Mouse (Mus musculus): Measurements from ENCODE around the gene Pramef12. TPM values are rescaled to one million over a fixed set of nuclear protein-coding genes. Genes with fewer than 3 reads are reported as not detected.

The Pramef12 gene
- polyA plus RNA-seq (2014; fragmentation: Illumina TruSeq; extraction: RNeasy Lipid Tissue Mini Kit (QIAGEN cat#74804); ENCODE audit: insufficient read depth, low read depth, low replicate concordance), result 0.21 TPM

GRCm38 (mm10) chr4:144408290-144408689 is at the start of gene Pramef12:
TSS of gene Pramef12 (minus strand) at chr4:144408464.

DNA sequence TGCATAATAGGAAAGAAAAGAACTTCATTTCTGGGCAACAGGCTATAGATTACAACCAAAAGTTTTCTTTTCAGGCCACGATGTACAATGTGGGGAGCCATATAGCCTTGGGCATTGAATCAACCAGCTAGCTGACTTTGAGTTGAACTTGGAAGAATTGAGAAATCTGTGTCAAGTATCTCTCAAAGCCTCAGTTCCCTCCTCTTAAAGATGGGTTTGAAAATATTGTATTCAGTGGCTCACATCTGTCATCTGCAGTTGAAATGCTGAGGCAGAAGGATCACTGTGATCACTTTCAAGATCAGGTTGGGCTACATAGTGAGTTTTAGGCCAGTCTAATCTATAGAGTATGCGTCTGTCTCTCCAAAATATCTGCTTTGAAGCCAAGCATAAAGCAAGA is 45.0 kb upstream of the Pramef12 start, which contains the start of gene Gm9944:
TSS of gene Gm9944 (minus strand) at position 101 of the 400 bp plus-strand sequence.

GRCm38 (mm10) chr4:144438672-144439071 is 30.4 kb upstream of the Pramef12 start, which contains the start of gene 1700012P22Rik:
TSS of gene 1700012P22Rik (minus strand) at chr4:144438772.

GRCm38 (mm10) chr4:144377911-144378310 is 30.4 kb downstream of the Pramef12 start, which contains the start of gene Pramef20:
TSS of gene Pramef20 (minus strand) at chr4:144377933.

DNA sequence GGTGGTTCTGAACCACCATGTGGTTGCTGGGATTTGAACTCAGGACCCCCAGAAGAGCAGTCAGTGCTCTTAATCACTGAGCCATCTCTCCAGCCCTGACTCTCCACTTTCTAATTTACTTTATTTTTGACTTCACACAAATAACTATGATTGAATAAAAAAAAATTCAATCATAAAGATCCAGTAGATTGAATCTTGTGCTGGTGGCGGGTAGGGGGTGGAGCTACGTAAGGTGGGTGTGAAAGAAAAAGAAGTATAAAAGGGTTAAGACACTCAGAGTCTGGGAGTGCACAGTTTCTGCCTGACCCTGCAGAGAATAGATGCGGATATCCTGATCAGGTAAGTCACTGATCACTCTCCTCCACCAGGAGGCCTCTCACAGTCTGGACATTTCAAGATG is 50.6 kb downstream of the Pramef12 start, which contains the start of gene Gm13119:
TSS of gene Gm13119 (plus strand) at position 301 of the 400 bp plus-strand sequence.

Other genes with a start within 250 kb of the Pramef12 start
- gene Oog3, start 245.8 kb downstream of the Pramef12 start, polyA plus RNA-seq (2014; fragmentation: Illumina TruSeq; extraction: RNeasy Lipid Tissue Mini Kit (QIAGEN cat#74804); ENCODE audit: insufficient read depth, low read depth, low replicate concordance), result not detected
- not detected for gene Oog2, start 217.7 kb downstream of the Pramef12 start, polyA plus RNA-seq (2014; fragmentation: Illumina TruSeq; extraction: RNeasy Lipid Tissue Mini Kit (QIAGEN cat#74804); ENCODE audit: insufficient read depth, low read depth, low replicate concordance)
- not detected for gene C87977, start 195.1 kb downstream of the Pramef12 start, polyA plus RNA-seq (2014; fragmentation: Illumina TruSeq; extraction: RNeasy Lipid Tissue Mini Kit (QIAGEN cat#74804); ENCODE audit: insufficient read depth, low read depth, low replicate concordance)
- not detected for gene Pramel5, start 128.0 kb downstream of the Pramef12 start, polyA plus RNA-seq (2014; fragmentation: Illumina TruSeq; extraction: RNeasy Lipid Tissue Mini Kit (QIAGEN cat#74804); ENCODE audit: insufficient read depth, low read depth, low replicate concordance)
- gene Gm13128, start 78.2 kb downstream of the Pramef12 start, polyA plus RNA-seq (2014; fragmentation: Illumina TruSeq; extraction: RNeasy Lipid Tissue Mini Kit (QIAGEN cat#74804); ENCODE audit: insufficient read depth, low read depth, low replicate concordance), result not detected
- not detected for gene Gm13119, start 50.5 kb downstream of the Pramef12 start, polyA plus RNA-seq (2014; fragmentation: Illumina TruSeq; extraction: RNeasy Lipid Tissue Mini Kit (QIAGEN cat#74804); ENCODE audit: insufficient read depth, low read depth, low replicate concordance)
- not detected for gene Pramef20, start 30.5 kb downstream of the Pramef12 start, polyA plus RNA-seq (2014; fragmentation: Illumina TruSeq; extraction: RNeasy Lipid Tissue Mini Kit (QIAGEN cat#74804); ENCODE audit: insufficient read depth, low read depth, low replicate concordance)
- gene 1700012P22Rik, start 30.3 kb upstream of the Pramef12 start, polyA plus RNA-seq (2014; fragmentation: Illumina TruSeq; extraction: RNeasy Lipid Tissue Mini Kit (QIAGEN cat#74804); ENCODE audit: insufficient read depth, low read depth, low replicate concordance), result not detected
- gene Gm9944, start 44.9 kb upstream of the Pramef12 start, polyA plus RNA-seq (2014; fragmentation: Illumina TruSeq; extraction: RNeasy Lipid Tissue Mini Kit (QIAGEN cat#74804); ENCODE audit: insufficient read depth, low read depth, low replicate concordance), result not detected
- gene Aadacl3, start 55.3 kb upstream of the Pramef12 start, polyA plus RNA-seq (2014; fragmentation: Illumina TruSeq; extraction: RNeasy Lipid Tissue Mini Kit (QIAGEN cat#74804); ENCODE audit: insufficient read depth, low read depth, low replicate concordance), result not detected
- not detected for gene 9430007A20Rik, start 111.4 kb upstream of the Pramef12 start, polyA plus RNA-seq (2014; fragmentation: Illumina TruSeq; extraction: RNeasy Lipid Tissue Mini Kit (QIAGEN cat#74804); ENCODE audit: insufficient read depth, low read depth, low replicate concordance)
- not detected for gene Gm13124, start 156.7 kb upstream of the Pramef12 start, polyA plus RNA-seq (2014; fragmentation: Illumina TruSeq; extraction: RNeasy Lipid Tissue Mini Kit (QIAGEN cat#74804); ENCODE audit: insufficient read depth, low read depth, low replicate concordance)
- gene Aadacl4, start 205.2 kb upstream of the Pramef12 start, polyA plus RNA-seq (2014; fragmentation: Illumina TruSeq; extraction: RNeasy Lipid Tissue Mini Kit (QIAGEN cat#74804); ENCODE audit: insufficient read depth, low read depth, low replicate concordance), result not detected